Mouse (Mus musculus): ENCODE measurements at regions not wholly inside any gene's neighbourhood (a gene's known extent, or its start where the extent isn't known, plus 50 kb on each side); places are given as distances from the start of the nearest gene placed in this dataset.

GRCm38 (mm10) chr11:19713597-19713996 is 210.6 kb upstream of the Spred2 start:
- no peak for TF ChIP-seq POLR2A (IDR thresholded peaks at IDR 0.05; ENCODE audit: insufficient read depth, low read depth, low read length)
- TF ChIP-seq CTCF (IDR thresholded peaks at IDR 0.05) = no peak
- no peak for TF ChIP-seq EP300 (IDR thresholded peaks at IDR 0.05; ENCODE audit: insufficient read depth, low read depth, low read length)
